Mouse (Mus musculus) kidney, adult 8-10 months (tissue): Measurements from ENCODE around the gene Syne4.
A peak's percentile ranks its signal among the peaks of the same experiment; 100 is the strongest.

Experiments used
- DNase-seq, 2 experiments: peaks; one replicate each; pipeline ENCODE4 v3.0.0; 2022

Syne4 gene

GRCm38 (mm10) chr7:30297266-30297665 is 17.3 kb upstream of the Syne4 start:
- no peak for DNase-seq

DNA sequence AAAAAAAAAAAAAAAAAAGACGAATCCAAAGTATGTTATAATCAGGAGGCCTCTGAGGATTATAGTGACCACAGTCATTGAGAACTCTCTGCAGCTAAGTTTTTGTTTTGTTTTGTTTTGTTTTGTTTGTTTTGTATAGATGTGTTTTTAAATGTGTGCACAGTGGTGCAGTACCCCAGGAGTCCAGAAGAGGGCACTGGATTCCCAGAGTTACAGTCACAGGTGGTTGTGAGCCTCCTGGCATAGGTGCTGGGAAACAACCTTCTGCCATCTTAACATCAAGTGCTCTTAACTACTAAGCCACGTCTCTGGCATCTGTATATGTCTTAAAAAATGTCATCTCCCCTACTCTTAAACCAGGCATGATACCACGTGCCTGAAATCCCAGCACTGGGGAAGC is 13.7 kb upstream of the Syne4 start:
- no peak for DNase-seq

DNA sequence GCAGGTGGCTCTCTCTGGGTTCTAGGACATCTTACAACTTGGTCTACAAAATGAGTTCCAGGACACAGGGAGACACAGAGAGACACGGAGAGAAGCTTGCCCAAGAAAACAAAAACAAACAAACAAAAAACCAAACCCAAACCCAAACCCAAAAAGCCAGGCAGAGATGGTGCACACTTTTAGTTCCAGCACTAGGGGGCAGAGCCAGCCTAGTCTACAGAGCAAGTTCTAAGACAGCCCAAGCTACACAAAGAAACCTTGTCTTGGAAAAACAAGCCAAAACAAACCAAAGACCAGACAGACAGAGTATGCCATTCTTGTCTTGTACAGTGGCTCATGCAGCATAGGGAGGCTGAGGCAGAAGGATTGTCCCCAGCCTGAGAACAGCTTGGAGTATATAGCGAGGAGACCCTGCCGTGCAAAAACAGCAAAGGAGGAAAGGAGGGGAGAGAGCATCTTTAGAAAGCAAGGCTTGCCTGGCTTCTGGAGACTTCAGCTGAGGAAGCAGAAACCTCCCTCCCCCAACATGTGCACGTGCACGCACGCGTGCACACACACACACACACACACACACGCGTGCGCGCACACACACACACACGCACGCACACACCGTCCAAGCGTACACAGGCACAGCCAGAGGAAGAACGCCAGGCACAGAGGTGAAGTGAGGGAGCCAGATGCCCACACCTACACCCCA is 8.4 kb upstream of the Syne4 start:
- DNase-seq: no peak

DNA sequence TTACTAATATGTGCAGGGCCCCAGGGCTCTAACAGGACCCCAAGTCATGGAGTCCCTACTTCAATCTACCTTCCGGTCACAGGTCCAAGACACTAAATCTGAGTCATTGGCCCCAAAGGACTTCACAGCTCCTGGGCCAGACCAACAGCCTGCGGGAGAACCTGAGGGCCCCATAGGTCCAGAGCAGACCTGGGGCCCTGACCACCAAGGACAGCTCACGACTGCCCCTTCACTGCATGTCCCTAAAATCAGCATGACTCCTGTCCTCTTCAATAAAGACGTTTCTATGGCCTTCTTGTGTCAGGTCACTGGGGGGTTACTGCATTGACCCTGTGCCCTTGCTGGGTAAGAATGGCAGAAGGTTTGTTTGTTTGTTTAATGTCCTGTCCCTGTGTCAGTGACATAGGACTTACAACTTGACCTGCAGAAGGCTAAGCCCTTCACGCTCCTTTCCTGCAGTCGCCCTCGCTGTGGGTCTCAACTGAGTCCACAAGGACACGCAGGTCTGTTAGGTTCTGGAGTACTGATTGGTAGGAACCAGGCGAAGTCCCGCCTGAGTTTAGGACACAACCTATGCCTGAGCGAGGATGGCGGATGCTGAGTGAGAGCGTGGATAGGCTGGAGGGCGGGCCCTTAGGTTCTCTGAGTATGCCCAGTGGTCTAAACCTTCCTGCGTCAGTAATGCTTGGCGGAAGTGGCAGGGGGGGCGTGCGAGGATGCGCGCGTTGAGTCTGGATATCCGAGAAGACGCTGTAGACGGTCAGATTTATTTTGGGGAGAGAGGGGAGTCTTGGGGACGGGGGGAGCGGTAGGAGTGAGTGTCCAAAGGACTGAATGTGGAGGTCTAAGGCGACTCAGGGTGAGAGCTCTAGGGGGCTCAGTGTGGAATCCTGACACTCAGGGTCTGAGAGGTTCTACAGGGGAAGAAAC is 6.3 kb upstream of the Syne4 start, which contains the start of gene Alkbh6:
Gene Alkbh6 (plus strand): TSS at position 642 of the 930 bp plus-strand sequence.
- DNase-seq: peak; percentile 96 to 98

GRCm38 (mm10) chr7:30309395-30310129 is 5.0 kb upstream of the Syne4 start:
- DNase-seq: no peak

- peak in 1 of 2 experiments; percentile 46 for DNase-seq
These were observed 4.5 kb upstream of the Syne4 start for GRCm38 (mm10) chr7:30310136-30310535.

DNA sequence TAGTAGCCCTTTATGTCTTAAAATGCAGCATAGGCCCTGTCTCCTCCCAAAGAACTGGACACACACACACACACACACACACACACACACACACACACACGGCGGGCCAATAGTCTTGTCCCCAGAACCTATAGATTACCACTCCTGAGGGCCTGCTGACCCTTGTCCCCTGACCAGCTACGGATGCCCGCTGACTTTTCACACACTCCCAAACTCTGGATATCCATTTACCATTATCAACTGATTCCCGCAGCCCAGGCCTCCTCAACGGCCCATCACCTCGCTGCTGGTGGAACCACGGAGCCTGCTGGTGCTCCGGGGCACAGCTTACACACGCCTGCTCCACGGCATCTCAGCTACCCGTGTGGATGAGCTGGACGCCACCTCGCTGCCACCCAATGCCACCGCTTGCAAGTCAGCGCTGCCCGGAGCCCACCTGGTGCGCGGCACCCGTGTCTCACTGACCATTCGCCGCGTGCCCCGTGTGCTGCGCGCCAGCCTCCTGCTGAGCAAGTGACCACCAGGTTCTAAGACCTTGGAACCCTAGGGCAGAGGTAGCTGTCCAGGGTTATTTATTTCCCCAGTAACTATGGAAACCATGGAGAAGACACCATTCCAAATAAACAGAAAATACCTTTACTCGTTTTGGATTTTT is 814 bp upstream of the Syne4 start:
- DNase-seq: peak; percentile 76 to 80

DNA sequence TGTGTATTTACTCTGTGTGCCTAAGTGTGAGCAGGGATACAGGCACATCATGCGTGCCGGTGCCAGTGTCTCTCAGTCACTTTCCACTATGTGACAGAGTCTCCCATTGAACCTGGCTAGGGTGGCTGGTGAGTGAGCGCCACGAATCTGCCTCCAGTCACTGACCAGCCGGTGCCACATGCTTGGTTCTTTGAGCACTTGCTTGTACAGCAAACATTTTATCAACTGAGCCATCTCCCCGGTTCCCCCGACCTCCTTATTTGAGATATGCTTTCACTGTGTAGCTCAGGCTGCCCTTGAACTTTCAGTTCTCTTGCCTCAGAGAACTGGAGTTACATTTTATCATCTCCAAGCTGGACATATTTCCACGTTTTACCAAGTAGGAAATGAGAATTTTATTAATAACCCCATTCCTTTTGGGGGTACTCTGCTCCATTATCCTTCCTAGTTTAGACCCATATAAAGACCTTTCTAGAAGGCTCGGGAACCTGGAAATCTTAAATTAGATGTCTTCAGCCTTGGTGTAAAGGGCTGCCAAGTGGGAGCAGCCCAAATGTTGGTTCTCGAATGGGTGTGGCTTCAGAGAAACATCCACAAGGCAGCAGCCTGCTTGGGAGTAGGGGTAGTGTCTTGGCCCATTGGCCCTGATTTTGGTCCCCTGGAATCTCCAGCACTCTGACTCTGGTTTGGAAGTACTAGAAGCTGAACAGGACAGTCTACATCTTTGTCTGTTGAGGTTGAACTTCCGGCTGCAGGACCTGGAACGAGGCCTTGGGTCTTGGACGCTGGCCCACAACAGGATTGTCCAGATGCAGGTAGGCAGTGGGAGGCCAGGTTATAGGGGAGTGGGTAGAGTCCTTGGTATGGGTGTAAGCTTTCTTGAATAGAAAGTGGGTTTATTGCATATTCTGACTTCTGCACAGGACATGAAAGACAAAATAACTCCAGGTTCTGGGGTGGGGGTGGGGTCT is 1.2 kb downstream of the Syne4 start:
- no peak for DNase-seq

DNA sequence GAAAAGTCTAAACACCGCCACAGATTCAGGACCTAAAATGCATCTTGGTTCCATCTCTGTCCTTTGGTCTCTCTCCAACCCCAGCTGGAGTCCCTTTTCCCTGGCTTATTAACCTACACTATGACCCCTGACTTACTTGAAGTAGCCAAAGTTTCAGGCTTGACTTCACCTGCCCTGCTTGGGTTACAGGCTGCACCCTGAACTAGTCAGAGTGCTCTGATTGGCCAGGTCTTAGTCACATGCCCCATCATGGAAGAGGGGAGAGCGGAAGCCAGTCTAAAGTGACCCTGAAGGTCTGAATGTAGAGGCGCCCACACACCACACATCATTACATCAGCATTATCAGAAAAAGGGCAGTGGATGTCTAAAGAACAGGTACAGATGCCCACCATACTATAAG is 3.5 kb downstream of the Syne4 start:
- DNase-seq: peak; percentile 66 to 69

- DNase-seq: no peak
These were observed 6.3 kb downstream of the Syne4 start for GRCm38 (mm10) chr7:30320946-30321345.

DNA sequence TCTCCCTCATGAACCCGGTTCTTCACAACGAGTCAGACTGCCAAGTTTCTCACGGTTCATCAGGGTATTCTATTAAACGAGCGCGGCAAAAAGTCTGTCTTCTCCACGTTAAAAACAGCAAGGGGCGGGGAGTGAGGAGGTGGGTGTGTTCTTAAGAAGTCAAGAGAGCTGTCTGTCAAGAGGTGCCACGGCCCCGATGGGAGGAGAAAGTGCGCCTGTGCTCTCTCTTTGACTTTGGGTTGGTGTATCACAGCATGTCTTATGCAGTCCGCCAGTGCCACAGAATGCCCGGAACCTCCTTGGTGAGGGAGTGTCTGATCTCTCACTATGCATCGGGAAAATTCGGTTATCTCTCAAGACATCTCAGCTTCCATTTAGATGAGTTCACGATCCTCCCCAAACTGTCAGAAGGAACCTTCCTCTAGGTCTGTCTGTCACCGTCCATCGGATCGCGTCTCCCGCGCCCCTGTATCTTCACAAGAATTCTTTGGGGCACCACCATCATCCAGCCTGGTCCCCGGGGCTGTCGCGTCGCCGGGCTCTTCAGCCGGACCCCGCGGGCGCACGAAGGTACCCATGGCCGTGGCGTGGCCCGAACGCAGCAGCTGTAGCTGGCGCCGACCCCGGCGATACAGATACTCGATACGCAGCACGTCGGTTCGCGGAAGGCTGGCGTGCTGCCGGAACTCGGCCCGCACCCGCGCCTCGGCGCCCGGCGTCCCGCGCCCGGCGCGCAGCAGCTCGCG is 7.1 kb downstream of the Syne4 start, which contains the start of gene E130208F15Rik:
Gene E130208F15Rik (plus strand): TSS at position 202 of the 746 bp plus-strand sequence.
- peak; percentile 89 to 92 for DNase-seq

GRCm38 (mm10) chr7:30322285-30322667 is 7.7 kb downstream of the Syne4 start:
- peak; percentile 98 for DNase-seq

- DNase-seq: no peak
These were observed 8.3 kb downstream of the Syne4 start for GRCm38 (mm10) chr7:30322865-30323264.

- no peak for DNase-seq
These were observed 9.2 kb downstream of the Syne4 start, which contains the start of gene Sdhaf1 for GRCm38 (mm10) chr7:30323795-30324194. TSS of gene Sdhaf1 (minus strand) at chr7:30323895.

GRCm38 (mm10) chr7:30324300-30324944 is 9.8 kb downstream of the Syne4 start:
- DNase-seq: no peak

DNA sequence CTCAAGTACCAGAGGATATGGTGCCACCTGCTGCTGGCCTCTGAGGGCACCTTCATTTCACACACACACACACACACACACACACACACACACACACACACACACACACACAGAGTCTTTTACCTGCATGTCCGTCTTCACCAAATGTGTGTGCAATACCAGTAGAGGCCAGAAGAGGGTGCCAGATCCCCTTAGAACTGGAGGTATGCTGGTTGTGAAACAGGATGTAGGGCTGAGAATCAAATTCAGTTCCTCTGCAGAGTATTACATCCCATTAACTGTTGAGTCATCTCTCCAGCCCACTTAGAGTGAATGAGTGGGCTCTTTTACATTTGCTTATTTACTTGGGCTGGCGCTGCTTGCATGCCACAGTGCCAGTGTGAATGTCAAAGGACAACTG is 10.8 kb downstream of the Syne4 start:
- peak in 1 of 2 experiments; percentile 66 for DNase-seq

DNA sequence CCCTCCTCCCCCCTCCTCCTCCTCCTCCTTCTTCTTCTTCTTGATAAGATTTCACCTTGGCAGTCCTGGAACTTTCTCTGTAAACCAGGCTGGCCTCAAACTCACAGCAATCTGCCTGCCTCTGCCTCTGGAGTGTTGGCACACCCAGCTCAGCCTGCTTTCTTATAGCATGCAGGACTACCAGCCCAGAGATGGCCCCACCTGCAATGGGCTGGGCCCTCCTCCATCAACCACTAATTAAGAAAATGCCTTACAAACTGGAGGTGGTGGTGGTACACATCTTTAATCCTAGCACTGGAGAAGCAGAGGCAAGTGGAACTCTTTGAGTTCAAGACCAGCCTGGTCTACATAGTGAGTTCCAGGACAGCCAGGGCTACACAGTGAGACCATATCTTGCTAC is 11.8 kb downstream of the Syne4 start:
- no peak for DNase-seq

GRCm38 (mm10) chr7:30327140-30327539 is 12.5 kb downstream of the Syne4 start:
- DNase-seq: peak in 1 of 2 experiments; percentile 56

- no peak for DNase-seq
These were observed 13.8 kb downstream of the Syne4 start for GRCm38 (mm10) chr7:30328379-30328778.

GRCm38 (mm10) chr7:30331887-30332286 is 17.3 kb downstream of the Syne4 start:
- peak; percentile 79 to 81 for DNase-seq
